Mouse (Mus musculus) frontal cortex, adult 2 months (tissue): ENCODE measurements at regions not wholly inside any gene's neighbourhood (a gene's known extent, or its start where the extent isn't known, plus 50 kb on each side); places are given as distances from the start of the nearest gene placed in this dataset.
A peak's percentile ranks its signal among the peaks of the same experiment; 100 is the strongest.

Experiments used
- DNase-seq, 2 experiments: peaks; one replicate each; pipeline ENCODE4 v3.0.0; 2022; ENCODE audit warnings: low spot score in 1 of 2; ENCODE audit errors: extremely low spot score in 1 of 2

DNA sequence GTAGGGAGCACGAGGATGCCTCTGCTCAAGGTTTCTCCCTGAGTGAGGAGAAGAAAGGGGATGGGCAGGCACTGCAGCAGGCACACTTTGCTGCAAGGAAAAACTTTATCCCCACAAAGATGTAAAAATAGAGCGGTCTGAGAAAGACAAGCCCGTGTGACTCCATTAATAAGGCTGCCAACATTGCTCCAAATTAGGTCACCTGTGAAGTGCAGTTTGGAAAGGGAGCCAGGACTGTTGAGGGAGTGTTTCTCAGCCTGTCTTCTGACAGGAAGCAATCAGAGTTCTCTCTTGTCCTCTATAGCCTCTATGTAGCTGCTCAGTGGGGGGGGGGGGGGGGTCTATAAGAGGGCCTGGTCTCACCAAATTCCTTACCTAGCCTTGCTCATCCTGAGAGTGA is 51.0 kb downstream of the Gm10234 start:
- no peak for DNase-seq

DNA sequence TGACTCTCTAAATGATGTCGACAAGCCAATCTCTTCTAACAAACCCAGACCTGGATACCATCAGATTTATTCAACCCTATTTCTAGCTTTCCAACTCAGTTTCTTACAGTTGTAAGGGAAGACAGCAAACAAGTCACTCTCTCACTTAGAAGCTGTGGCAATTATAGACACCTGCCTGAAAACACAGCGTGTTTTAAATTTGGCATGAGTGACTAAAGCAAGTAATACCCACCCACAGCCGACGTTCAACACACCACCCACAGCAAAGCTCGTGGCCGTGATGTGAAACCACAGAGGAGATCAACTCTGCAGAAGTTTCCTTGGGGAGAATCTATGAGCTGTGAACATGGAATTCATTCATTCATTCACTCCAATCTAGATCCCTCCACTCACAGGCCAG is 52.4 kb downstream of the Gm10234 start:
- DNase-seq = peak; percentile 21 to 52

DNA sequence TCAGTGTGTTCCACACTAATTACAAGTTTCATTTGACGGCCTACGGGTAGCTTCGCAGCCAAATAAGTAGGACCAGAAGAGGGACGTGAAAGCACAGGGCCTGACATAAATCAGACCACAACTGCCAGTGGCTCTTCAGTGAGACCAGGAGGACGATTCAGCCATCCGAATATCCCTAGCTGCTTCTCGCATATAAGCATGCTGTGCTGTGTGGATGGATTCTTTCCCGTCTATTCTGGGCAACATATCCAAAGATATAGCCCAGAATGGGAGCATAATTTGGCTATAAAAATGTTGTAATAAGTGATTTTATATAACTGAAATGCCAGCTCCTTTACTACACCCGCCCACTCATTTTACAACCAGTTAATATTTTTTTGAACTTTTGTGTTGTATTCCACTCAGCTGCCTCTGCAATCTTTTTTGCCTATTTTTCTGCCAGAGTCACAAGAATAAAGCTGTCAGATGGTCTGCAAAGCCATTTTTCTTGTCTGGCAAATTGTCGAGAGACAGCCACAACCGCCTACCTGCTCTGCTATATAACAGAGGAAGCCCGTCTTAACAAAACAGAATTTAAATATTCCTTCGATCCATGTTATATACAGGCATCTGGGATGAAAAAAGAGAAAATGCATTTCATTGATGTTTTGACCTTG is 55.8 kb downstream of the Gm10234 start:
- peak in 1 of 2 experiments; percentile 42 for DNase-seq

DNA sequence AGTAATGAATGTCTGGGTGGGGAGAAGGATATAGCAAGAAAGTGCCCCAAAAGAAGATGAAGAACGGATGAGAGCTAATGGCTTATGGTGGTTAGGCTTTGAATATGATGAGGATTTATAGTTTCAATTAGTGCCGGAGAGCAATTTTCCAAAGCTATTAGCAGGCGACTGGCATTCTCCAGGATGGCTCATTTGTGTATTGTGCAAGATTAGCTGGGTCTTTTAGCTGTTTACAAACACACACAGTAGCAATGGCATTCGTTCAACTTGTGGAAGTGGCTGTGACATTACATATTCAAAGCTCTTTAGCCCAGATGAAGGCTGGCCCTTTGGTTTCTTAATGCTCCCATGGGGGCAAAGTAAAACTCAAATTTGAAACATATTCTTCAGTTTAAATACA is 56.4 kb downstream of the Gm10234 start:
- DNase-seq = no peak
